Mouse (Mus musculus): Measurements from ENCODE around the gene Nkd2. TPM values are rescaled to one million over a fixed set of nuclear protein-coding genes. Genes with fewer than 3 reads are reported as not detected.

Nkd2 gene
- total RNA-seq, 2 experiments from 2014 or later: 0.70 to 0.78 TPM

GRCm38 (mm10) chr13:73821251-73821650 lies 26.2 kb downstream of the Nkd2 start:
- DNase-seq: no peak
- intact Hi-C loops (cut with DNase I): loop anchor here (5.0 kb wide), 1 partner anchor 309 kb away; no protein-coding TSS in a partner anchor

GRCm38 (mm10) chr13:73818921-73819320 lies 28.5 kb downstream of the Nkd2 start:
- intact Hi-C loops (cut with DNase I): no loop called here
- no peak for DNase-seq

GRCm38 (mm10) chr13:73816338-73816737 lies 31.1 kb downstream of the Nkd2 start:
- DNase-seq: no peak
- intact Hi-C loops (cut with DNase I): no loop called here

- intact Hi-C loops (cut with DNase I): no loop called here
- DNase-seq: no peak
Measured at GRCm38 (mm10) chr13:73814181-73814580, 33.2 kb downstream of the Nkd2 start.

- intact Hi-C loops (cut with DNase I): no loop called here
- DNase-seq: no peak
Measured at GRCm38 (mm10) chr13:73812936-73813335, 34.5 kb downstream of the Nkd2 start.

GRCm38 (mm10) chr13:73804914-73805313 lies 42.5 kb downstream of the Nkd2 start:
- intact Hi-C loops (cut with DNase I): loop anchor here (5.0 kb wide), 1 partner anchor 43 kb away; no protein-coding TSS in a partner anchor
- DNase-seq: no peak

- intact Hi-C loops (cut with DNase I): loop anchor here (5.0 kb wide), 1 partner anchor 41 kb away; no protein-coding TSS in a partner anchor
- peak; percentile 60 to 66 for DNase-seq
Measured at GRCm38 (mm10) chr13:73803450-73804178, 43.8 kb downstream of the Nkd2 start.

GRCm38 (mm10) chr13:73799110-73799509 lies 48.3 kb downstream of the Nkd2 start:
- peak in 1 of 2 experiments; percentile 36 for DNase-seq
- intact Hi-C loops (cut with DNase I): no loop called here

- DNase-seq: no peak
- intact Hi-C loops (cut with DNase I): no loop called here
Measured at GRCm38 (mm10) chr13:73793171-73793570, 54.3 kb downstream of the Nkd2 start.

GRCm38 (mm10) chr13:73792176-73792575 lies 55.3 kb downstream of the Nkd2 start:
- DNase-seq: no peak
- intact Hi-C loops (cut with DNase I): no loop called here

- intact Hi-C loops (cut with DNase I): no loop called here
- DNase-seq: no peak
Measured at GRCm38 (mm10) chr13:73782486-73782885, 64.9 kb downstream of the Nkd2 start.

GRCm38 (mm10) chr13:73777578-73777977 lies 69.9 kb downstream of the Nkd2 start:
- no peak for DNase-seq
- intact Hi-C loops (cut with DNase I): no loop called here

- no peak for DNase-seq
- intact Hi-C loops (cut with DNase I): loop anchor here (2.0 kb wide), 1 partner anchor 43 kb away; the partner anchor contains the start of gene Slc12a7
Measured at GRCm38 (mm10) chr13:73775786-73776185, 71.6 kb downstream of the Nkd2 start.

GRCm38 (mm10) chr13:73773519-73774205 lies 73.8 kb downstream of the Nkd2 start:
- intact Hi-C loops (cut with DNase I): loop anchor here (2.0 kb wide), 2 partner anchors 41 to 51 kb away; partner anchors contain the start of gene Slc12a7
- peak; percentile 40 to 63 for DNase-seq

GRCm38 (mm10) chr13:73772655-73773054 lies 74.8 kb downstream of the Nkd2 start:
- intact Hi-C loops (cut with DNase I): loop anchor here (2.0 kb wide), 1 partner anchor 50 kb away; no protein-coding TSS in a partner anchor
- DNase-seq: no peak

GRCm38 (mm10) chr13:73771131-73771530 lies 76.3 kb downstream of the Nkd2 start:
- intact Hi-C loops (cut with DNase I): no loop called here
- no peak for DNase-seq

GRCm38 (mm10) chr13:73769916-73770682 lies 77.3 kb downstream of the Nkd2 start:
- DNase-seq: no peak
- intact Hi-C loops (cut with DNase I): no loop called here

Data from heart, postnatal 36 days (tissue).